Mouse (Mus musculus) embryonic facial prominence, embryonic 12.5 days (tissue): ENCODE measurements around the gene Egfl8. TPM values are rescaled to one million over a fixed set of nuclear protein-coding genes. Genes with fewer than 3 reads are reported as not detected.
A peak's percentile ranks its signal among the peaks of the same experiment; 100 is the strongest.

Source experiments
- ATAC-seq: fragments of 200-750 bp; cut with Nextera tagmentation; 2 replicates; pipeline ENCODE4 v1.8.0; 2017; ENCODE audit not compliant: insufficient number of reproducible peaks, insufficient read depth, low FRiP score, low TSS enrichment
- H3K27ac ChIP-seq: fragments of 300-500 bp; sonication (generic); 2 replicates; pipeline ENCODE4 v1.5.1; 2016; ENCODE audit warnings: mild to moderate bottlenecking
- H3K27me3 ChIP-seq: fragments of 300-500 bp; sonication (generic); 2 replicates; pipeline ENCODE4 v1.6.1; 2016; ENCODE audit warnings: mild to moderate bottlenecking, moderate library complexity
- H3K36me3 ChIP-seq: fragments of 300-500 bp; sonication (generic); 2 replicates; pipeline ENCODE4 v1.6.1; 2016; ENCODE audit warnings: mild to moderate bottlenecking
- H3K4me1 ChIP-seq: fragments of 300-500 bp; sonication (generic); 2 replicates; pipeline ENCODE4 v1.6.1; 2016
- H3K4me2 ChIP-seq: fragments of 300-500 bp; sonication (generic); replicated peaks from 2 replicates; pipeline ENCODE4 v1.6.1; 2016; ENCODE audit warnings: mild to moderate bottlenecking, moderate library complexity
- H3K4me3 ChIP-seq: fragments of 300-500 bp; sonication (generic); 2 replicates; pipeline ENCODE4 v1.5.1; 2016; ENCODE audit warnings: mild to moderate bottlenecking
- H3K9ac ChIP-seq: fragments of 300-500 bp; sonication (generic); 2 replicates; pipeline ENCODE4 v1.6.1; 2016; ENCODE audit warnings: mild to moderate bottlenecking, moderate library complexity
- H3K9me3 ChIP-seq: fragments of 300-500 bp; sonication (generic); 2 replicates; pipeline ENCODE4 v1.6.1; 2016; ENCODE audit warnings: mild to moderate bottlenecking, moderate library complexity
- WGBS: fragments of 180-500 bp; shearing (Covaris S2); methylation state at CpG from one replicate; pipeline ENCODE4 v1.1.7; 2016; 5-methylcytosine and 5-hydroxymethylcytosine counted together
- polyA plus RNA-seq: library from polyadenylated mRNA; unstranded; fragments of >200 nt; fragmentation: Nextera tagmentation; extraction: Ambion mirVana; gene quantifications from 2 replicates; pipeline ENCODE4 v1.2.1, GENCODE M21; 2016

The Egfl8 gene
- polyA plus RNA-seq, 1 experiment from 2014 or later = 7.0 TPM

- Histone ChIP-seq H3K36me3 (peaks cover 24% of the 10 kb centered on the region), H3K27me3 (no peaks in the 10 kb centered on the region), H3K9me3 (no peaks in the 10 kb centered on the region), H3K4me1 (peaks cover 63% of the 10 kb centered on the region), H3K4me3 (peak within 1 kb of the TSS; percentile 83), H3K27ac (peak within 1 kb of the TSS; percentile 99), H3K9ac (peak within 1 kb of the TSS; percentile 99), H3K4me2 (peak within 1 kb of the TSS; percentile 97)
- 2% methylated on average over 21 of the region's 21 CpGs for WGBS
- ATAC-seq = 0 out of 2 replicates have a peak, but pooled peaks have one; percentile 9
Observed at GRCm38 (mm10) chr17:34591029-34591993, 24.5 kb downstream of the Egfl8 start, which contains the start of gene Pbx2. Gene Pbx2 (plus strand): TSS chr17:34591266.

GRCm38 (mm10) chr17:34590154-34590987 is 25.4 kb downstream of the Egfl8 start:
- Histone ChIP-seq H3K27ac (peak overlapping the region; percentile 99), H3K27me3 (no peaks in the 10 kb centered on the region), H3K9ac (peak overlapping the region; percentile 24; the same call in 1 of the 2 replicates), H3K4me2 (peak overlapping the region; percentile 20), H3K36me3 (peaks cover 15% of the 10 kb centered on the region), H3K4me3 (no peak overlapping the region), H3K4me1 (peaks cover 67% of the 10 kb centered on the region), H3K9me3 (no peaks in the 10 kb centered on the region)
- 64% methylated on average over 15 of the region's 15 CpGs for WGBS
- no peak for ATAC-seq

DNA sequence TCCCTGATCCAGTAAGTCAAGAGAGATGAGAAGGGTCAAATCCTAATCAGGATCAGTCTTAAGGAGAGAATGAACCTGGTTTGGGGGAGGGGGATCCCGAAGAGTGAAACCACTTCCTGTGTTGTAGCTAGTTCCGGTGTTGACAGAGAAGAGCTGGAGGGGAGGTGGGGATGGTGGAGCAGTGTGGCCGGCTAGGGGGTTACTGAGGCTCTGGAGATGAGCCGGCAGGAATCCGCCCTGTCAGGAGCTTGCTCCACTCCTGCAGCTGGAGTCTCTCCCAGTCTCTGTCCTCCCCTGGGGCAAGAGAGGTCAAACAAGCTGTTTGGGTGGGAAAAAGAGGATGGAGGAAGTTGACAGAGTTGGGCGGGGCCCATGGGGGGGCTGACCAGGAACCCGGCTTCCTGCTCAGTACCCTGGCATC is 26.1 kb downstream of the Egfl8 start, which contains the start of gene Gpsm3:
TSS of gene Gpsm3 (plus strand) at position 126 of the 421 bp plus-strand sequence.
- H3K27ac ChIP-seq = peak within 1 kb of the TSS; percentile 99
- no peak for ATAC-seq
- H3K9me3 ChIP-seq = no peaks in the 10 kb centered on the region
- WGBS = 8% methylated on average over 5 of the region's 7 CpGs
- H3K4me3 ChIP-seq = no peak within 1 kb of the TSS
- peaks cover 60% of the 10 kb centered on the region for H3K4me1 ChIP-seq
- peaks cover 8% of the 10 kb centered on the region for H3K36me3 ChIP-seq
- peak within 1 kb of the TSS; percentile 31; the same call in 1 of the 2 replicates for H3K9ac ChIP-seq
- H3K4me2 ChIP-seq = peak within 1 kb of the TSS; percentile 20
- no peaks in the 10 kb centered on the region for H3K27me3 ChIP-seq

- Histone ChIP-seq H3K9me3 (no peaks in the 10 kb centered on the region), H3K9ac (no peak overlapping the region), H3K36me3 (peaks cover 3% of the 10 kb centered on the region), H3K4me3 (no peak overlapping the region), H3K4me2 (0 out of 2 replicates have a peak overlapping the region, but pooled peaks have one; percentile 20), H3K4me1 (peaks cover 56% of the 10 kb centered on the region), H3K27me3 (no peaks in the 10 kb centered on the region), H3K27ac (peak overlapping the region; percentile 52)
- 34% methylated on average over 7 of the region's 7 CpGs for WGBS
- ATAC-seq = no peak
Observed at GRCm38 (mm10) chr17:34589206-34589605, 26.6 kb downstream of the Egfl8 start.

DNA sequence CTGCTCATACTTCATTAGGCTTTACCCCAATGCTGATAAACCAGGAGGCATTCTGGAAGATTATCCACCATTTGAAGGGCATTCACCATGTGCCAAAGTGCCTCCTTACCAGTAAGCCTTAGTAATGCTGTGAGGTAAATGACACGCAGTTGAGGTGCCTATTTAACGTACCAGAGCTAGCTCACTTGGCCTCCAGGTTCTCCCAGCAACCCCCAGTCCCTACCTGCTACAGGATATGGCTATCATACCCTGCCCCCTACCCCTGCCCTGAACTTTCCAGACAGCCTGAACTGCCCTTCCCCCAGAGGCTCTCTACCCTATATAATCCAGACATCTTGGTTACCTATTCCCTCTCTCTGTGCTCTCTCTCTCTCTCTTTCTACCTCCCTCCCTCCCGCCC is 27.0 kb downstream of the Egfl8 start:
- Histone ChIP-seq H3K4me2 (no peak overlapping the region), H3K9ac (no peak overlapping the region), H3K36me3 (no peaks in the 10 kb centered on the region), H3K4me1 (peaks cover 51% of the 10 kb centered on the region), H3K27ac (no peak overlapping the region), H3K4me3 (no peak overlapping the region), H3K27me3 (no peaks in the 10 kb centered on the region), H3K9me3 (no peaks in the 10 kb centered on the region)
- 50% methylated on average over 3 of the region's 3 CpGs for WGBS
- ATAC-seq = no peak

GRCm38 (mm10) chr17:34587814-34588213 is 28.0 kb downstream of the Egfl8 start:
- no peaks in the 10 kb centered on the region for H3K9me3 ChIP-seq
- H3K36me3 ChIP-seq = no peaks in the 10 kb centered on the region
- H3K4me1 ChIP-seq = peaks cover 46% of the 10 kb centered on the region
- H3K4me3 ChIP-seq = peak overlapping the region; percentile 72
- 4% methylated on average over 19 of the region's 19 CpGs for WGBS
- no peak for ATAC-seq
- H3K27me3 ChIP-seq = no peaks in the 10 kb centered on the region
- peak overlapping the region; percentile 97 for H3K27ac ChIP-seq
- peak overlapping the region; percentile 82 for H3K4me2 ChIP-seq
- peak overlapping the region; percentile 94 for H3K9ac ChIP-seq

GRCm38 (mm10) chr17:34587423-34587811 is 28.4 kb downstream of the Egfl8 start:
- peak; percentile 82 for ATAC-seq
- H3K9me3 ChIP-seq = no peaks in the 10 kb centered on the region
- H3K4me3 ChIP-seq = peak overlapping the region; percentile 72
- H3K4me1 ChIP-seq = peaks cover 46% of the 10 kb centered on the region
- H3K9ac ChIP-seq = peak overlapping the region; percentile 94
- no peaks in the 10 kb centered on the region for H3K36me3 ChIP-seq
- under 1% methylated on average over 50 of the region's 50 CpGs for WGBS
- H3K27ac ChIP-seq = peak overlapping the region; percentile 97
- H3K4me2 ChIP-seq = peak overlapping the region; percentile 82
- no peaks in the 10 kb centered on the region for H3K27me3 ChIP-seq

DNA sequence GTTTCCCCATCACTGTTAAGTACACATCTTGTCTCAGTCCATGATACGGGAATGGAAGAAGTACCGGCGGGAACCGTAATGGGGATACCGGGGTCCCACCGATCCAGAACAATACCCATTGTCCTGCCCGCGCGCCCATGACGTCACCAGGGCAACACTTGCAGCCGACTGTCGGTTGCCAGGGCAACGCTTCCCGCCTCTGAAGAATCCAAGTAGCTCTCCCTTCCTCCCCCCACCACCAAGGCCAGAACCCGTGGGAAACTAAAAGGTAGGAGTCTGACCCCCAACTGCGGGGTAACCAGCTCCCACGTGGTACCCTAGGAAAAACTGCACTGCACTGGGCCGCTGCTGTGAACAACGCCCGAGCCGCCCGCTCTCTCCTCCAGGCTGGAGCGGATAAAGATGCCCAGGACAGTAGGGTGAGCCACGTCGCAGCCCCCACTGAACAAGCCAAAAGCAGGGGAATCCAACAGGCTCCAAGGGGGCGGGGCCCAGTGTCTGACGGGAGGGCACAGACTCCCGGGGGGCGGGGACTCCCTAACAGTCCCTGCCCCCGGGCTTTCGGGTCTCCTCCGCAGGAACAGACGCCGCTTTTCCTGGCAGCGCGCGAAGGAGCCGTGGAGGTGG is 28.9 kb downstream of the Egfl8 start:
- peak overlapping the region; percentile 94 for H3K9ac ChIP-seq
- H3K4me1 ChIP-seq = peaks cover 46% of the 10 kb centered on the region
- peak overlapping the region; percentile 97 for H3K27ac ChIP-seq
- WGBS = under 1% methylated on average over 38 of the region's 38 CpGs
- H3K27me3 ChIP-seq = no peaks in the 10 kb centered on the region
- H3K4me2 ChIP-seq = peak overlapping the region; percentile 82
- peak; percentile 42 for ATAC-seq
- H3K36me3 ChIP-seq = no peaks in the 10 kb centered on the region
- H3K9me3 ChIP-seq = no peaks in the 10 kb centered on the region
- H3K4me3 ChIP-seq = peak overlapping the region; percentile 72

- peak overlapping the region; percentile 94 for H3K9ac ChIP-seq
- peak overlapping the region; percentile 82 for H3K4me2 ChIP-seq
- no peaks in the 10 kb centered on the region for H3K27me3 ChIP-seq
- 22% methylated on average over 32 of the region's 32 CpGs for WGBS
- peak; percentile 3; the same call in 1 of the 2 replicates for ATAC-seq
- peaks cover 40% of the 10 kb centered on the region for H3K4me1 ChIP-seq
- H3K9me3 ChIP-seq = no peaks in the 10 kb centered on the region
- H3K36me3 ChIP-seq = no peaks in the 10 kb centered on the region
- peak overlapping the region; percentile 97 for H3K27ac ChIP-seq
- H3K4me3 ChIP-seq = peak overlapping the region; percentile 72
Observed at GRCm38 (mm10) chr17:34585877-34586771, 29.6 kb downstream of the Egfl8 start.

GRCm38 (mm10) chr17:34585121-34585520 is 30.6 kb downstream of the Egfl8 start:
- peaks cover 30% of the 10 kb centered on the region for H3K4me1 ChIP-seq
- WGBS = 87% methylated on average over 8 of the region's 8 CpGs
- no peaks in the 10 kb centered on the region for H3K36me3 ChIP-seq
- no peaks in the 10 kb centered on the region for H3K27me3 ChIP-seq
- no peaks in the 10 kb centered on the region for H3K9me3 ChIP-seq
- no peak overlapping the region for H3K4me3 ChIP-seq
- no peak overlapping the region for H3K4me2 ChIP-seq
- no peak overlapping the region for H3K27ac ChIP-seq
- no peak for ATAC-seq
- no peak overlapping the region for H3K9ac ChIP-seq
